Mouse (Mus musculus) megakaryocyte progenitor cell, adult 5-6 weeks (primary cell): ENCODE results near the gene Lrrc3b. TPM values are rescaled to one million over a fixed set of nuclear protein-coding genes. Genes with fewer than 3 reads are reported as not detected.

Experiments used
- ATAC-seq: replicated peaks from 2 replicates; pipeline ENCODE4 v1.8.0; 2016; ENCODE audit warnings: mild to moderate bottlenecking, moderate TSS enrichment, inconsistent platforms; ENCODE audit not compliant: poor library complexity
- total RNA-seq, 2 experiments: library from RNA; stranded (forward) in 1 of 2; stranded (reverse) in 1 of 2; fragments of 157-497, 149-512 nt in 1 of 2; fragments of 200-1000 nt in 1 of 2; gene quantifications; 2 replicates each; pipeline versions ENCODE4 v1.2.3 to v1.2.4; 2015 to 2017

The Lrrc3b gene
- total RNA-seq (2015) (not detected in 2 replicates), total RNA-seq (2017) (not detected in 2 replicates)

GRCm38 (mm10) chr14:15438485-15439157, at the start of gene Lrrc3b:
Lrrc3b (minus strand) TSS chr14:15438987.
- ATAC-seq, result peak; percentile 6; the same call in 1 of the 2 replicates

GRCm38 (mm10) chr14:15477668-15478067, 38.9 kb upstream of the Lrrc3b start:
- no peak for ATAC-seq

GRCm38 (mm10) chr14:15438096-15438484, 697 bp downstream of the Lrrc3b start:
- ATAC-seq, result no peak

GRCm38 (mm10) chr14:15437501-15437941, 1.3 kb downstream of the Lrrc3b start:
- ATAC-seq, result no peak

- ATAC-seq, result no peak
These were observed 1.7 kb downstream of the Lrrc3b start for GRCm38 (mm10) chr14:15437046-15437445.

GRCm38 (mm10) chr14:15436586-15436985, 2.2 kb downstream of the Lrrc3b start:
- ATAC-seq, result no peak

GRCm38 (mm10) chr14:15432396-15432795, 6.4 kb downstream of the Lrrc3b start:
- no peak for ATAC-seq

- no peak for ATAC-seq
These were observed 17.2 kb downstream of the Lrrc3b start for GRCm38 (mm10) chr14:15421624-15422023.

GRCm38 (mm10) chr14:15410686-15411534, 27.9 kb downstream of the Lrrc3b start:
- no peak for ATAC-seq

GRCm38 (mm10) chr14:15385536-15385935, 53.3 kb downstream of the Lrrc3b start:
- ATAC-seq, result no peak

- ATAC-seq, result no peak
These were observed 53.8 kb downstream of the Lrrc3b start for GRCm38 (mm10) chr14:15384972-15385371.

- no peak for ATAC-seq
These were observed 54.3 kb downstream of the Lrrc3b start for GRCm38 (mm10) chr14:15384532-15384931.

- no peak for ATAC-seq
These were observed 55.7 kb downstream of the Lrrc3b start for GRCm38 (mm10) chr14:15383133-15383532.

GRCm38 (mm10) chr14:15377368-15377767, 61.4 kb downstream of the Lrrc3b start:
- ATAC-seq, result no peak

- ATAC-seq, result no peak
These were observed 62.0 kb downstream of the Lrrc3b start for GRCm38 (mm10) chr14:15376786-15377185.

- ATAC-seq, result no peak
These were observed 64.5 kb downstream of the Lrrc3b start for GRCm38 (mm10) chr14:15374271-15374670.

GRCm38 (mm10) chr14:15372985-15373384, 65.8 kb downstream of the Lrrc3b start:
- no peak for ATAC-seq

GRCm38 (mm10) chr14:15365045-15365444, 73.7 kb downstream of the Lrrc3b start:
- ATAC-seq, result no peak

- no peak for ATAC-seq
These were observed 78.9 kb downstream of the Lrrc3b start for GRCm38 (mm10) chr14:15359893-15360292.

- ATAC-seq, result no peak
These were observed 79.7 kb downstream of the Lrrc3b start for GRCm38 (mm10) chr14:15359134-15359533.

GRCm38 (mm10) chr14:15355512-15355911, 83.3 kb downstream of the Lrrc3b start:
- peak; percentile 85 for ATAC-seq

GRCm38 (mm10) chr14:15354299-15354698, 84.5 kb downstream of the Lrrc3b start:
- ATAC-seq, result peak; percentile 63
